Mouse (Mus musculus) liver, embryonic 14.5 days (tissue): ENCODE measurements around the gene 0610040J01Rik. TPM values are rescaled to one million over a fixed set of nuclear protein-coding genes. Genes with fewer than 3 reads are reported as not detected.

ENCODE experiments used
- ATAC-seq: fragments of 200-750 bp; cut with Nextera tagmentation; 2 replicates; pipeline ENCODE4 v1.8.0; 2017; ENCODE audit warnings: moderate number of reproducible peaks, mild to moderate bottlenecking, moderate library complexity; ENCODE audit not compliant: insufficient read depth
- DNase-seq, 3 experiments: peaks; one replicate each; pipeline ENCODE4 v3.0.0-alpha.2; 2012 to 2013; ENCODE audit warnings: low read depth in 3 of 3, low spot score in 3 of 3
- H3K27ac ChIP-seq: fragments of 300-500 bp; sonication (generic); 2 replicates; pipeline ENCODE4 v1.5.1; 2014; ENCODE audit warnings: moderate library complexity, mild to moderate bottlenecking, control low read depth, inconsistent platforms
- H3K27me3 ChIP-seq: fragments of 300-500 bp; sonication (generic); 2 replicates; pipeline ENCODE4 v1.6.1; 2014; ENCODE audit warnings: mild to moderate bottlenecking, low read length, moderate library complexity; ENCODE audit not compliant: control insufficient read depth, insufficient read depth
- H3K36me3 ChIP-seq: fragments of 300-500 bp; sonication (generic); replicated peaks from 2 replicates; pipeline ENCODE4 v1.6.1; 2014; ENCODE audit warnings: low read depth; ENCODE audit not compliant: control insufficient read depth, insufficient read depth
- H3K4me1 ChIP-seq, 2 experiments: fragments of 200-500 bp in 1 of 2; fragments of 300-500 bp in 1 of 2; sonication (generic) in 1 of 2; replicated peaks; 2 replicates each; pipeline ENCODE4 v1.6.1; 2012 to 2014; ENCODE audit warnings: antibody characterized with exemption in 1 of 2, inconsistent platforms in 1 of 2, low read length in 1 of 2; ENCODE audit not compliant: control insufficient read depth in 2 of 2, insufficient read depth in 2 of 2
- H3K4me2 ChIP-seq: fragments of 300-500 bp; sonication (generic); 2 replicates; pipeline ENCODE4 v1.6.1; 2014; ENCODE audit warnings: low read depth, mild to moderate bottlenecking, control low read depth, moderate library complexity
- H3K4me3 ChIP-seq, 2 experiments: fragments of 200-500 bp in 1 of 2; fragments of 300-500 bp in 1 of 2; sonication (generic) in 1 of 2; 2 replicates each; pipeline ENCODE4 v1.5.1; 2012 to 2014; ENCODE audit warnings: low read depth in 2 of 2, low read length in 2 of 2, mild to moderate bottlenecking in 2 of 2, control low read depth in 1 of 2, inconsistent platforms in 1 of 2, moderate library complexity in 1 of 2; ENCODE audit not compliant: insufficient read depth in 1 of 2
- H3K9ac ChIP-seq: fragments of 300-500 bp; sonication (generic); replicated peaks from 2 replicates; pipeline ENCODE4 v1.6.1; 2014; ENCODE audit warnings: mild to moderate bottlenecking, control low read depth, moderate library complexity
- H3K9me3 ChIP-seq: fragments of 300-500 bp; sonication (generic); 2 replicates; pipeline ENCODE4 v1.6.1; 2016; ENCODE audit warnings: low read length, mixed read lengths; ENCODE audit not compliant: control insufficient read depth
- CTCF ChIP-seq: IDR thresholded peaks from 2 replicates; pipeline ENCODE4 v1.5.1; 2016; ENCODE audit warnings: antibody characterized with exemption, low read depth, control low read depth
- EP300 ChIP-seq: IDR thresholded peaks from 2 replicates; pipeline ENCODE4 v1.6.1; 2016; ENCODE audit warnings: antibody characterized with exemption, low read depth
- WGBS: fragments of 180-500 bp; shearing (Covaris S2); extraction: QIAGEN DNeasy Blood & Tissue Kit; methylation state at CpG from one replicate; pipeline ENCODE4 v1.1.7; 2014; ENCODE audit not compliant: insufficient replicate concordance; 5-methylcytosine and 5-hydroxymethylcytosine counted together
- polyA plus RNA-seq, 2 experiments: library from polyadenylated mRNA; depleted of rRNA in 1 of 2; stranded (reverse) in 1 of 2; unstranded in 1 of 2; fragments of >200 nt; fragmentation: Nextera tagmentation in 1 of 2; extraction: Ambion mirVana in 1 of 2; gene quantifications; 2 replicates each; pipeline versions ENCODE4 v1.2.1 to v1.2.3; 2012 to 2014

0610040J01Rik gene
- polyA plus RNA-seq, 2 experiments, result 6.0 to 8.5 TPM

- Histone ChIP-seq H3K4me2 (no peak overlapping the region), H3K36me3 (no peaks in the 10 kb centered on the region), H3K9me3 (no peaks in the 10 kb centered on the region), H3K27me3 (no peaks in the 10 kb centered on the region), H3K9ac (no peak overlapping the region), H3K27ac (no peak overlapping the region), H3K4me3 (no peak overlapping the region), H3K4me1 (peaks cover 12 to 21% of the 10 kb centered on the region in 2 experiments)
- ATAC-seq (peak; percentile 41; the same call in 1 of the 2 replicates), DNase-seq (no peak)
- 31% methylated on average over 5 of the region's 5 CpGs for WGBS
- TF ChIP-seq CTCF (no peak), EP300 (no peak)
Measured at GRCm38 (mm10) chr5:63837115-63837514, 25.0 kb downstream of the 0610040J01Rik start.

GRCm38 (mm10) chr5:63837851-63838250, 25.7 kb downstream of the 0610040J01Rik start:
- H3K9me3 ChIP-seq, result no peaks in the 10 kb centered on the region
- DNase-seq (no peak), ATAC-seq (peak; percentile 52; the same call in 1 of the 2 replicates)
- no peak overlapping the region for H3K4me2 ChIP-seq
- H3K27ac ChIP-seq, result no peak overlapping the region
- H3K36me3 ChIP-seq, result no peaks in the 10 kb centered on the region
- no peaks in the 10 kb centered on the region for H3K27me3 ChIP-seq
- 46% methylated on average over 2 of the region's 2 CpGs for WGBS
- no peak overlapping the region for H3K9ac ChIP-seq
- no peak for TF ChIP-seq EP300
- no peak for TF ChIP-seq CTCF
- no peak overlapping the region for H3K4me3 ChIP-seq
- H3K4me1 ChIP-seq, result peaks cover 12 to 21% of the 10 kb centered on the region in 2 experiments

DNA sequence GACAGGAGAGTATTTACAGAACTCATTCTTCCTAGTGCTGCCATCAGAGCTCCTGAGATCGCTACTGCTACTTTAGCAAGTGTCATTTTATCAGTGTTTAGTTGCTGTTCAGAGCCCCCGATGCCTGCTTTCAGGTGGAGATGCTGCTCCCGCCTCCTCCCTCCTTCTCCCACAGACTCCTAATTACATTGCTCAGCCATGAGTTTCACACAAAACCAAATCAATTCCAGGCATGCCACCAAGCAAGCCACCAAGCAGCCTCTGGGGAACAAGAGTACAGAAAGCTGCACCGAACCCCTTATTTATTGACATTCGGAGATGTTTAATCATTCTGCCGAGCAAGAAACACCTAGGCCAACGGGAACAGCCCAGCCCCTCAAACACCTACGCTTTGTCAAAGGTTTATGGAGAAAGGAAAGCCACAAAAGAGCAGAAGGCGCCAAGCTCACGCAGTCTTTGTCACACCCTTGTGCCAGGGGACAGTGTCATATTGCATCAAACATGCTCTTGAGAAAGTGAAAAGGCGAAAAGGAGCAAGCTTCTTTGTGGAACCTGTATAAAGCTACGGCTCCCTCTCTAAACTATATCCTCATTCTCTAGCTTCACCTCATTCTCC, 27.7 kb downstream of the 0610040J01Rik start:
- ATAC-seq (no peak), DNase-seq (no peak)
- Histone ChIP-seq H3K9me3 (no peaks in the 10 kb centered on the region), H3K4me3 (no peak overlapping the region), H3K27ac (no peak overlapping the region), H3K27me3 (no peaks in the 10 kb centered on the region), H3K4me1 (peaks cover 12 to 18% of the 10 kb centered on the region in 2 experiments), H3K9ac (no peak overlapping the region), H3K36me3 (no peaks in the 10 kb centered on the region), H3K4me2 (no peak overlapping the region)
- 69% methylated on average over 12 of the region's 12 CpGs for WGBS
- TF ChIP-seq CTCF (no peak), EP300 (no peak)

GRCm38 (mm10) chr5:63847080-63847479, 34.9 kb downstream of the 0610040J01Rik start:
- Histone ChIP-seq H3K27ac (peak overlapping the region; percentile 53), H3K36me3 (no peaks in the 10 kb centered on the region), H3K4me1 (no peaks in the 10 kb centered on the region), H3K4me3 (no peak overlapping the region), H3K4me2 (peak overlapping the region; percentile 28; the same call in 1 of the 2 replicates), H3K9me3 (0 out of 2 replicates have a peak, but pooled peaks cover 2% of the 10 kb centered on the region), H3K27me3 (no peaks in the 10 kb centered on the region), H3K9ac (no peak overlapping the region)
- TF ChIP-seq CTCF (no peak), EP300 (no peak)
- ATAC-seq, result peak; percentile 48; the same call in 1 of the 2 replicates
- DNase-seq, result no peak
- 70% methylated on average over 8 of the region's 8 CpGs for WGBS

DNA sequence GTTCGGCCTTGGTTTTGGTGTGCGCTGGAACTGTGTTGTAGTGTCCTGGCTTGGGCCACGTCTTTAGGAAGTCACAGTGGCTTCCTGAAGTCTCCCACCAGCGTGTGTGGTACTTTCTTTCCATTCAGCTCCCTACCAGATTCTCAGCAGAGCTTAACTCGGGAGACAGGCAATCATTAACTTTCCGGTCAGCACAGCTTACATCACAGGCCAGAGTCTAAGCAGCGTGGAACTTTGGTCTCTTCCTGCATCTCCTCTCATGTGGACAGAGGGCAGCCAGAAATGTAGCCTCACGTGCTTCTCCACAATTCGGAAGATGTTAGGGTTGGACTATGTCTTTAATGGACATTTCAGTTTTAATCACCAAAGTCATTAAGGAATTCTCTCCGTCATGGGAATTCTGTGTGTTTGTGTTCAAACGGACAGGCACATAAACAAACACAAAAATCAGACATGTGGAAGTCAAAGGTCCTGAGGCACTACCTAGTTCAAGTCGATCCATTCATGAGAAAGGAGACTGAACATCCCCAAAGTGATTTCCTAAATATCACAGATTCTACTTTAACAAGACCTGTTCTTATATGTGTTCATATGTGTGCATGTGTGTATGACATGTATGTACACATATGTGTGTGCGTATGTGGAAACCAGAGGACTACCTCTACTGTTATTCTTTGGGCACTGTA, 35.5 kb downstream of the 0610040J01Rik start:
- no peaks in the 10 kb centered on the region for H3K27me3 ChIP-seq
- H3K4me2 ChIP-seq, result 0 out of 2 replicates have a peak overlapping the region, but pooled peaks have one; percentile 28
- DNase-seq (peak in 2 of 3 experiments; percentile 29 to 31), ATAC-seq (peak; percentile 84)
- TF ChIP-seq CTCF (no peak), EP300 (no peak)
- H3K27ac ChIP-seq, result peak overlapping the region; percentile 53
- 65% methylated on average over 13 of the region's 13 CpGs for WGBS
- no peaks in the 10 kb centered on the region for H3K4me1 ChIP-seq
- no peak overlapping the region for H3K9ac ChIP-seq
- 0 out of 2 replicates have a peak, but pooled peaks cover 2% of the 10 kb centered on the region for H3K9me3 ChIP-seq
- H3K36me3 ChIP-seq, result no peaks in the 10 kb centered on the region
- no peak overlapping the region for H3K4me3 ChIP-seq
